Mouse (Mus musculus): ENCODE results near the gene Pcdh9. TPM values are rescaled to one million over a fixed set of nuclear protein-coding genes. Genes with fewer than 3 reads are reported as not detected.

Gene Pcdh9
- polyA plus RNA-seq, 1 experiment from 2014 or later, result 50.9 TPM

DNA sequence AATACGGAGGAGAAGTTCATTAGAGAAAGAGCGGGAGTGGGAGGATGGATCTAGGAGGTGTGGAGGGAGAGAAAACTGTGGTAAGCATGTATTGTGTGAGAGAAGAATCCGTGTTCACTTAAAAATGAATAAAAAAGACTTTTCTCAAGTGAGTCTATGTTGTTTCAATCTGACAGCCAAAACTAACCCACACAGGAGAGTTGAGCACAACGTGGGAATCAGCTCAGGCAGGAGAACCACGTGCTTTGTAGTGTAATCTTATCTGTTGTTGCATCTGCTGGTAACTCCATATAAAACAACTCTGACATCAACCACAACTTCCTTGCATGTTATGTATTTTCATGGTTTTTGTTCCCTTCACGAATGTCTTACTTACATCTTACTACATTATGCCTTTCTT is 58.0 kb downstream of the Pcdh9 start:
- Histone ChIP-seq H3K27me3 (ENCODE audit: control insufficient read depth, insufficient read depth, low read length) (no peaks in the 10 kb centered on the region), H3K36me3 (ENCODE audit: control insufficient read depth, insufficient read depth, low read length) (no peaks in the 10 kb centered on the region), H3K9ac (ENCODE audit: low read depth, low read length) (no peak overlapping the region), H3K9me3 (ENCODE audit: control insufficient read depth, low read length) (no peaks in the 10 kb centered on the region), H3K4me3 (ENCODE audit: low read depth, low read length) (no peak overlapping the region), H3K27ac (ENCODE audit: low read depth, low read length) (no peak overlapping the region), H3K4me2 (replicated peaks; ENCODE audit: low read depth, low read length) (no peak overlapping the region), H3K4me1 (replicated peaks; ENCODE audit: control insufficient read depth, insufficient read depth, low read length) (no peaks in the 10 kb centered on the region)
- DNase-seq (ENCODE audit: low spot score) (no peak), ATAC-seq (ENCODE audit: low FRiP score) (no peak)
- WGBS, result 89% methylated on average over 6 of the region's 6 CpGs

DNA sequence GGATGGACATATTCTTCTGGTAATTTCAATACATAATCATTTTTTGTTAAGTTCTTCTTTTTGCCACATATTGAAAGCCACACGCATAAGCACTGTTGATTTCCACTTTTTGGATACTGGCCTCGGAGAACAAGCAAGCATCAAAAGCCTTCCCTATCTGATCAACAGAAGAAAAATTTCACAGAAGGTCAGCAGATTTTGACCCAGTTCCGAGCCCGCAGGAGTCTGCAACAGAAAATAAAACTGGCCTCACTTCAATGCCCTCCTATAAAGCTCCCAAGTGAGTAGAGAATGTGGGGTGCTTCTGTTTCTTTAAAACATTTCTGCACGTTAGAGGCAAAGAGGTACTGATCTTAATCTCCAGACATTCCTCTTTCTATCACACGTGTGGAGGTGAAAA is 63.3 kb downstream of the Pcdh9 start:
- Histone ChIP-seq H3K27me3 (ENCODE audit: control insufficient read depth, insufficient read depth, low read length) (no peaks in the 10 kb centered on the region), H3K4me2 (replicated peaks; ENCODE audit: low read depth, low read length) (no peak overlapping the region), H3K4me1 (replicated peaks; ENCODE audit: control insufficient read depth, insufficient read depth, low read length) (no peaks in the 10 kb centered on the region), H3K4me3 (ENCODE audit: low read depth, low read length) (no peak overlapping the region), H3K9me3 (ENCODE audit: control insufficient read depth, low read length) (no peaks in the 10 kb centered on the region), H3K36me3 (ENCODE audit: control insufficient read depth, insufficient read depth, low read length) (no peaks in the 10 kb centered on the region), H3K27ac (ENCODE audit: low read depth, low read length) (no peak overlapping the region), H3K9ac (ENCODE audit: low read depth, low read length) (no peak overlapping the region)
- ATAC-seq (ENCODE audit: low FRiP score), result no peak
- 57% methylated on average over 6 of the region's 6 CpGs for WGBS
- DNase-seq (ENCODE audit: low spot score), result no peak

DNA sequence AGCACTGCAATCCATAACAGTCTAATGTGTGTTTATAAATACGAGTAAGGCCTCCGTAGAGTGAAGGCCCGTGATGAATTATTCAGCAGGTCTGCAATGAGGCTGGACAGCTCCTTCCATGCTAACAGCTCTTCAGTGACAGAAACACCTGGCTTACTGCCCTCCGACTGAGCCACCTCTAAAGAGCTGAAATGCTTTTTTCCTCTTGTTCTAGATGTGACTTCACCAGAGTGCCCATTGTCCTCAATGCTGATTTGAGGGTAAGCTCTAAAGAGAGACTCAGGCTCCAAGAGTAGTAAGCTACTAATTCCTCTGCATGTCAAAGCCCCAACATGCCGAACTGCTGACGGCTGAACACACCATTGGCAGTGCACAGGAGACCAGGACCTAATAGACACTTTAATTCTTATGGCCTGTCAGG is 64.4 kb downstream of the Pcdh9 start:
- peak; percentile 13 for DNase-seq (ENCODE audit: low spot score)

DNA sequence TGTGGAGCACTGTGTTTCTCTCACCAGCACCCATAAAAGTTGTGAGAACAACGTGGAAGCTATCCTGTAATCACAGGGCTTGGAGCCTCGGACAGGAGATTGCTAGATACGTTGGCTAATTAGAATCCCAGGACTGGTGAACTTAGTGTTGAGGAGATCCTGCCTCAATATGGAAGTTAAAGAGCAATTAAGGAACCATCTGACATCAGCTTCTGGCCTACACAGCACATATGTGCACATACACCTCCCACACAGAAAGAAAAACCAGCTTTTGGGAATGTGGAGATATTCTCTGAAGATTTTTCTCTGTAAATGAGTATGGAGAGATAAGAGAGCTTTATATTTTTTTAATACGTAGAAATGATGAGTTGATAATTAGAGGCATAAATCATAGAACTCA is 71.6 kb downstream of the Pcdh9 start:
- Histone ChIP-seq H3K4me2 (replicated peaks; ENCODE audit: low read depth, low read length) (no peak overlapping the region), H3K36me3 (ENCODE audit: control insufficient read depth, insufficient read depth, low read length) (no peaks in the 10 kb centered on the region), H3K27ac (ENCODE audit: low read depth, low read length) (no peak overlapping the region), H3K9ac (ENCODE audit: low read depth, low read length) (no peak overlapping the region), H3K9me3 (ENCODE audit: control insufficient read depth, low read length) (no peaks in the 10 kb centered on the region), H3K27me3 (ENCODE audit: control insufficient read depth, insufficient read depth, low read length) (no peaks in the 10 kb centered on the region), H3K4me3 (ENCODE audit: low read depth, low read length) (no peak overlapping the region), H3K4me1 (replicated peaks; ENCODE audit: control insufficient read depth, insufficient read depth, low read length) (no peaks in the 10 kb centered on the region)
- no peak for ATAC-seq (ENCODE audit: low FRiP score)
- DNase-seq (ENCODE audit: low spot score), result no peak
- WGBS, result 85% methylated on average over 4 of the region's 4 CpGs

More for the DNA sequence above, 64.4 kb downstream of the Pcdh9 start:
- peak; percentile 38 for ATAC-seq (ENCODE audit: low FRiP score)
- Histone ChIP-seq H3K4me2 (replicated peaks; ENCODE audit: low read depth, low read length) (no peak overlapping the region), H3K9me3 (ENCODE audit: control insufficient read depth, low read length) (no peaks in the 10 kb centered on the region), H3K27me3 (ENCODE audit: control insufficient read depth, insufficient read depth, low read length) (no peaks in the 10 kb centered on the region), H3K4me1 (replicated peaks; ENCODE audit: control insufficient read depth, insufficient read depth, low read length) (no peaks in the 10 kb centered on the region), H3K9ac (ENCODE audit: low read depth, low read length) (no peak overlapping the region), H3K4me3 (ENCODE audit: low read depth, low read length) (no peak overlapping the region), H3K36me3 (ENCODE audit: control insufficient read depth, insufficient read depth, low read length) (no peaks in the 10 kb centered on the region), H3K27ac (ENCODE audit: low read depth, low read length) (no peak overlapping the region)
- 59% methylated on average over 6 of the region's 6 CpGs for WGBS

DNA sequence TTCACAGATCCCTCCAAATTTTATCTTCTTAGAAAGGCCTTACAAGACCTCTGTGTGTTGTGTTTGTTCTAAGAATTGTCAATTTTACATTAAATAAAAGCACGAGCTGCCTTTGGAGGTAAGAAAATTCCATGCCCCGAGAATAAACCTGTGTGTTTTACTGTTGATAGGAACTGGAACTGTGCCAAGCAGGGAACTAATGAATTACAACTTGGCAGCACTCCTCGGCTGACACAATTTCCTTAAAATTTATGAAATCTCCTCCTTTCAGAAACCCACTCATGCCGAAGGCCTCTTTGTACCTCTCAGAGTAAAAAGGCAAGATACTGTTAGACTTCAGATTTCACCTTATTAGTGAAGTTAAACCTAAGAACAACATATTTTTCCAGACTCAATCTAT is 72.9 kb downstream of the Pcdh9 start:
- Histone ChIP-seq H3K9ac (ENCODE audit: low read depth, low read length) (no peak overlapping the region), H3K27ac (ENCODE audit: low read depth, low read length) (no peak overlapping the region), H3K9me3 (ENCODE audit: control insufficient read depth, low read length) (no peaks in the 10 kb centered on the region), H3K4me2 (replicated peaks; ENCODE audit: low read depth, low read length) (no peak overlapping the region), H3K4me1 (replicated peaks; ENCODE audit: control insufficient read depth, insufficient read depth, low read length) (no peaks in the 10 kb centered on the region), H3K27me3 (ENCODE audit: control insufficient read depth, insufficient read depth, low read length) (no peaks in the 10 kb centered on the region), H3K36me3 (ENCODE audit: control insufficient read depth, insufficient read depth, low read length) (no peaks in the 10 kb centered on the region), H3K4me3 (ENCODE audit: low read depth, low read length) (no peak overlapping the region)
- WGBS, result 77% methylated on average over 4 of the region's 4 CpGs
- no peak for ATAC-seq (ENCODE audit: low FRiP score)
- no peak for DNase-seq (ENCODE audit: low spot score)

DNA sequence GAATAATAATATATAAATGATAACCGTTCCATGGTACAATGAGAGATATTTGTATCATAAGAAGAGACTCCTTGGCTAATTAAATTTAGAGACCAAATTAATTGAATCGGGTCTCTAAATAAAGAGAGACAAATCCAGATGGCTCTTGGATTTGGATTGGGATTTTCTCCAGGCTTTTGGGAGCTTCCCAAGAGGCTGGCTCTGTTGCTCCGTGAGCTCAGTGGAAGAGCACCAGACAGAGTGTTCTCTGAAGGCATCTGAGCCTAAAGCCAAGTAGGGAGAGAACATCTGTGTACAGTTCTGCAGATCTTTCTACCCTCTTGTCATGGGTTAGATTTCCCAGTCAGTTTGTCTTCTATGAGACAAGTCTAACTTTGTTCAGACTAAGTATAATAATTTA is 95.9 kb downstream of the Pcdh9 start:
- no peak for DNase-seq (ENCODE audit: low spot score)
- Histone ChIP-seq H3K27ac (ENCODE audit: low read depth, low read length) (no peak overlapping the region), H3K9me3 (ENCODE audit: control insufficient read depth, low read length) (no peaks in the 10 kb centered on the region), H3K27me3 (ENCODE audit: control insufficient read depth, insufficient read depth, low read length) (no peaks in the 10 kb centered on the region), H3K4me2 (replicated peaks; ENCODE audit: low read depth, low read length) (no peak overlapping the region), H3K9ac (ENCODE audit: low read depth, low read length) (no peak overlapping the region), H3K4me3 (ENCODE audit: low read depth, low read length) (no peak overlapping the region), H3K4me1 (replicated peaks; ENCODE audit: control insufficient read depth, insufficient read depth, low read length) (no peaks in the 10 kb centered on the region), H3K36me3 (ENCODE audit: control insufficient read depth, insufficient read depth, low read length) (no peaks in the 10 kb centered on the region)
- ATAC-seq (ENCODE audit: low FRiP score), result no peak
- WGBS, result 94% methylated on average over 3 of the region's 3 CpGs

DNA sequence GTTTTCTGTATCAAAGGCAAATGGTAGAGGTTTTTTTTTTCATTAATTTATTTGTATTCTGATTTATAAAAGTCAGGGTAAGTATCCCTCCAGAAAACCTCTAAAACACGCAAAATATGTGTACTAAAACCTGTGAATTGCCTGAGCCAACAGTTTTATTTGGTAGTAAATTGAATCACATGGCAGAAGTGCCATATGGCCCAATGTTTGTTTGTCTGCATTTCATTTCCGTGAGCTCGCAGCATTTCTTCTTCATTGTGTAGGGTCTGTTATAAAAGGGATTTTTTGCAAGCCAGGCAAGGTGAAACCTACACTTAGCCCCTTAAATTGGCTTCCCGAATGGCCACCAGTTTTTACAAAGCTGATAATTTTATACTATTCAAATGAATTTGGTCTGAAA is 104.2 kb downstream of the Pcdh9 start:
- no peak for DNase-seq (ENCODE audit: low spot score)
- H3K9ac ChIP-seq (ENCODE audit: low read depth, low read length), result no peak overlapping the region
- H3K4me1 ChIP-seq (replicated peaks; ENCODE audit: control insufficient read depth, insufficient read depth, low read length), result no peaks in the 10 kb centered on the region
- H3K27me3 ChIP-seq (ENCODE audit: control insufficient read depth, insufficient read depth, low read length), result no peaks in the 10 kb centered on the region
- 80% methylated on average over 4 of the region's 4 CpGs for WGBS
- H3K4me3 ChIP-seq (ENCODE audit: low read depth, low read length), result no peak overlapping the region
- no peak overlapping the region for H3K4me2 ChIP-seq (replicated peaks; ENCODE audit: low read depth, low read length)
- no peak overlapping the region for H3K27ac ChIP-seq (ENCODE audit: low read depth, low read length)
- no peaks in the 10 kb centered on the region for H3K36me3 ChIP-seq (ENCODE audit: control insufficient read depth, insufficient read depth, low read length)
- ATAC-seq (ENCODE audit: low FRiP score), result no peak
- no peaks in the 10 kb centered on the region for H3K9me3 ChIP-seq (ENCODE audit: control insufficient read depth, low read length)

DNA sequence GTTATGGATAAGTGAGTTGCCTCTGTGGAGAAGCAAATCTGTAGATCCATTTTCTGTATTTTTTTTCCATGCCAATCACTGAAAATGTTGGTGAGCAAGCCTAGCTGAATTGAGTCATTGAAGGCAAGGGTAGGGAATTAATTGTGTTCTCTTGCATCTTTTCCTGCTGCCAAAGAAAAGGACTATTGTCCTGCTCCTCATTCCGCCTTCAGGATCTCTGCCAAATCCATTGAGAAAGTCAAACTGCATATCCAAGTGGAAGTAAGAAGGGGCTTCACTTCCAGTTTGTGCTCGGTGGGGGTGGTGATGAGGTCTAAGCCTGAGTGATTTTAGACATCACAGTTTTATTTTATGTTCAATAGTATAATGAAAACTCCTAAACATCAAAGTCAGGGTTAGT is 105.4 kb downstream of the Pcdh9 start:
- DNase-seq (ENCODE audit: low spot score), result peak; percentile 1
- WGBS, result 29% methylated on average over 2 of the region's 2 CpGs
- H3K36me3 ChIP-seq (ENCODE audit: control insufficient read depth, insufficient read depth, low read length), result no peaks in the 10 kb centered on the region

DNA sequence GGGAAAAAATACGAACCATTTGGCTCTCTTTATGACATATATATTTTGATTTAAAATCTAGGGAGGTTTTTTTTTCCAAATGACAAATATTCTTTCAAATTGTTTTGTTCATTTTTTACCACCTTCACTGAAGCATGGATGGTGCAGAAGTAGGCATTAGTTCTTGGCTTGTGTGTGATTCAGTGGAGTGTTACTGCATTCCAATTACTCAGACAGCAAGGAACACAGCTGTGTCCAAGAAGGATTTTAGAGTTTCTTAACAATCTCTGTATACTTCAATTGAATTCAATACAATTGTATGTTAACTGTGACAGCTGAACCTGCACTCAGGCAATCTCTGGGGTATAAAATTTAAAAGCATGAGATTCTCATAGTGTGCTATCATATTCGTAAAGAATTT is 127.6 kb downstream of the Pcdh9 start:
- Histone ChIP-seq H3K4me2 (replicated peaks; ENCODE audit: low read depth, low read length) (no peak overlapping the region), H3K4me1 (replicated peaks; ENCODE audit: control insufficient read depth, insufficient read depth, low read length) (no peaks in the 10 kb centered on the region), H3K9me3 (ENCODE audit: control insufficient read depth, low read length) (no peaks in the 10 kb centered on the region), H3K4me3 (ENCODE audit: low read depth, low read length) (no peak overlapping the region), H3K27ac (ENCODE audit: low read depth, low read length) (no peak overlapping the region), H3K27me3 (ENCODE audit: control insufficient read depth, insufficient read depth, low read length) (no peaks in the 10 kb centered on the region), H3K36me3 (ENCODE audit: control insufficient read depth, insufficient read depth, low read length) (no peaks in the 10 kb centered on the region), H3K9ac (ENCODE audit: low read depth, low read length) (no peak overlapping the region)
- 83% methylated on average over 2 of the region's 2 CpGs for WGBS
- no peak for DNase-seq (ENCODE audit: low spot score)
- no peak for ATAC-seq (ENCODE audit: low FRiP score)

More for the DNA sequence above, 105.4 kb downstream of the Pcdh9 start:
- Histone ChIP-seq H3K9me3 (ENCODE audit: control insufficient read depth, low read length) (no peaks in the 10 kb centered on the region), H3K27ac (ENCODE audit: low read depth, low read length) (no peak overlapping the region), H3K27me3 (ENCODE audit: control insufficient read depth, insufficient read depth, low read length) (no peaks in the 10 kb centered on the region), H3K4me3 (ENCODE audit: low read depth, low read length) (no peak overlapping the region), H3K9ac (ENCODE audit: low read depth, low read length) (no peak overlapping the region), H3K4me1 (replicated peaks; ENCODE audit: control insufficient read depth, insufficient read depth, low read length) (no peaks in the 10 kb centered on the region), H3K4me2 (replicated peaks; ENCODE audit: low read depth, low read length) (no peak overlapping the region)
- ATAC-seq (ENCODE audit: low FRiP score), result no peak

All from hindbrain, embryonic 11.5 days (tissue).